18 mouse cellular contexts compared by ENCODE assay signal in genomic region chr12:16068940-16069339, GRCm38 (mm10).
DNase-seq lines count a peak whose midpoint lies in the region; ATAC-seq lines count a peak whose summit lies in the region.
"Had no signal": no experiment of that assay in that cellular context is flagged by ENCODE, and none has a peak within 500 bp of the region (broad histone marks: within the 10 kb centered on the region; RNA-seq: fewer than 3 reads in every experiment).

No protein-coding gene starts in this region.

- no peak for DNase-seq in forebrain, embryonic 10.5 days (ENCODE audit: extremely low spot score, low spot score)
- peak; percentile 4 to 35 for DNase-seq in frontal cortex, postnatal 10 days (ENCODE audit: low spot score in 2 of 2)
- DNase-seq in layer of hippocampus, postnatal 10 days (ENCODE audit: low spot score in 2 of 2): peak; percentile 51 to 62
- DNase-seq in right cerebral cortex, postnatal 10 days (ENCODE audit: low spot score in 2 of 2): peak; percentile 80 to 82
- no peak for DNase-seq in thymus, postnatal 0 days (ENCODE audit: low spot score)
- no peak for DNase-seq in adrenal gland, postnatal 10 days
- no peak for DNase-seq in kidney, adult 11 months
- DNase-seq: adrenal gland, adult 8-10 months; cerebellum, postnatal 36 days; heart, postnatal 4 days; lung, postnatal 4 days had no signal

- no peaks in the 10 kb centered on the region for H3K9me3 ChIP-seq in forebrain, embryonic 15.5 days
- H3K9me3 ChIP-seq in forebrain, embryonic 10.5 days: no peaks in the 10 kb centered on the region
- H3K9me3 ChIP-seq: embryonic facial prominence, embryonic 13.5 days; limb, embryonic 12.5 days; liver, embryonic 15.5 days; midbrain, embryonic 12.5 days had no signal

- 84% methylated on average over 13 of the region's 13 CpGs for WGBS in forebrain, embryonic 15.5 days
- 93% methylated on average over 13 of the region's 13 CpGs for WGBS in forebrain, embryonic 10.5 days

- no peaks in the 10 kb centered on the region for H3K36me3 ChIP-seq in forebrain, embryonic 15.5 days
- no peaks in the 10 kb centered on the region for H3K36me3 ChIP-seq in forebrain, embryonic 10.5 days (replicated peaks)
- H3K36me3 ChIP-seq: embryonic facial prominence, embryonic 13.5 days; limb, embryonic 12.5 days; liver, embryonic 15.5 days; midbrain, embryonic 12.5 days had no signal

- H3K27ac ChIP-seq in forebrain, embryonic 15.5 days (replicated peaks): no peak overlapping the region
- no peak overlapping the region for H3K27ac ChIP-seq in forebrain, embryonic 10.5 days
- H3K27ac ChIP-seq: embryonic facial prominence, embryonic 13.5 days; kidney, postnatal 0 days; limb, embryonic 12.5 days; liver, embryonic 15.5 days; midbrain, embryonic 12.5 days had no signal

- H3K27me3 ChIP-seq in forebrain, embryonic 15.5 days: no peaks in the 10 kb centered on the region
- H3K27me3 ChIP-seq in forebrain, embryonic 10.5 days (ENCODE audit: poor library complexity, severe bottlenecking): no peaks in the 10 kb centered on the region
- H3K27me3 ChIP-seq: embryonic facial prominence, embryonic 13.5 days; limb, embryonic 12.5 days; liver, embryonic 15.5 days; midbrain, embryonic 12.5 days had no signal

- no peak overlapping the region for H3K4me2 ChIP-seq in forebrain, embryonic 15.5 days (replicated peaks)
- H3K4me2 ChIP-seq: embryonic facial prominence, embryonic 13.5 days; limb, embryonic 12.5 days; liver, embryonic 15.5 days; midbrain, embryonic 12.5 days had no signal

- H3K4me1 ChIP-seq in forebrain, embryonic 15.5 days: no peaks in the 10 kb centered on the region
- H3K4me1 ChIP-seq in forebrain, embryonic 10.5 days: no peaks in the 10 kb centered on the region
- H3K4me1 ChIP-seq: embryonic facial prominence, embryonic 13.5 days; limb, embryonic 12.5 days; liver, embryonic 15.5 days; midbrain, embryonic 12.5 days had no signal

- peak; percentile 80 for ATAC-seq in forebrain, embryonic 15.5 days (replicated peaks)
- ATAC-seq: inflammation-experienced regulatory T-cells, adult 6 months had no signal

- H3K9ac ChIP-seq in forebrain, embryonic 15.5 days (replicated peaks): no peak overlapping the region
- H3K9ac ChIP-seq: embryonic facial prominence, embryonic 13.5 days; limb, embryonic 12.5 days; liver, embryonic 15.5 days; midbrain, embryonic 12.5 days had no signal

- H3K4me3 ChIP-seq in forebrain, embryonic 15.5 days: no peak overlapping the region
- no peak overlapping the region for H3K4me3 ChIP-seq in forebrain, embryonic 10.5 days
- H3K4me3 ChIP-seq: embryonic facial prominence, embryonic 13.5 days; limb, embryonic 12.5 days; liver, embryonic 15.5 days; midbrain, embryonic 12.5 days had no signal

Comparison
In these comparisons a context has a peak if more than half of its experiments do, and no peak if none do; other contexts are left out.
1. DNase-seq: peak in frontal cortex, postnatal 10 days (2 of 2), layer of hippocampus, postnatal 10 days (2 of 2) and right cerebral cortex, postnatal 10 days (2 of 2); none in forebrain, embryonic 10.5 days (single experiment), thymus, postnatal 0 days (single experiment), adrenal gland, postnatal 10 days (single experiment) and kidney, adult 11 months (single experiment).